26 mouse cellular contexts compared by ENCODE assay signal in the genomic region with DNA sequence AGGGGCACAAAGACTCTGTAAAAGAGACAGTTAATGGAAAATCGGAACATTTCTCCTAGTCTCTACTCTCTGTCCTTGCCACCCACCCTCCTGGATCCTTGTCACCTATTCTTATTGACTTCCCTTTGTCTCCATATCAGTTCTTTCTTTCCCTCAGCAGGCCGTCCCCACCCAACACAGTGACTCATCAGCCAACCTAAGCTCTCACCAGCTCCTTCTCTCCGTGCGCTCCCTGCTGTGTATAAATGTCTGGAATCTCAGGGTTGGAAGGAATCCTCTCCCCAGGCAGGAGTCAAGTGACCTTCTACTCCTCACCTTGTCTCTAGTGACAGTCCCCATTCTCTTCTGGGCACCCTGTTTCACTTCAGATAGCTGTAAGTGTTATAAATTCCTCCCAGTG. TPM values are rescaled to one million over a fixed set of nuclear protein-coding genes. Genes with fewer than 3 reads are reported as not detected.
A peak's percentile ranks its signal among the peaks of the same experiment; 100 is the strongest.
DNase-seq lines count a peak whose midpoint lies in the region; ATAC-seq and TF ChIP-seq lines count a peak whose summit lies in the region.
"Had no signal": no experiment of that assay in that cellular context is flagged by ENCODE, and none has a peak within 500 bp of the region (broad histone marks: within the 10 kb centered on the region; RNA-seq: fewer than 3 reads in every experiment).

No protein-coding gene starts in this region.

- no peak overlapping the region for H3K9ac ChIP-seq in heart, embryonic 11.5 days (ENCODE audit: low read depth, low read length)
- H3K9ac ChIP-seq in intestine, embryonic 14.5 days (ENCODE audit: low read length), result no peak overlapping the region
- H3K9ac ChIP-seq in intestine, postnatal 0 days (ENCODE audit: low read depth, low read length), result no peak overlapping the region
- no peak overlapping the region for H3K9ac ChIP-seq in hindbrain, embryonic 13.5 days
- H3K9ac ChIP-seq: embryonic facial prominence, embryonic 13.5 days; forebrain, embryonic 12.5 days; hindbrain, embryonic 15.5 days; kidney, embryonic 15.5 days; limb, embryonic 13.5 days; liver, embryonic 12.5 days; lung, embryonic 14.5 days; midbrain, embryonic 12.5 days; neural tube, embryonic 15.5 days had no signal

- H3K4me1 ChIP-seq in heart, embryonic 11.5 days (ENCODE audit: control insufficient read depth, insufficient read depth, low read length), result peaks cover 6% of the 10 kb centered on the region
- H3K4me1 ChIP-seq in intestine, embryonic 14.5 days (replicated peaks; ENCODE audit: control insufficient read depth, insufficient read depth, low read length), result no peaks in the 10 kb centered on the region
- H3K4me1 ChIP-seq in intestine, postnatal 0 days (replicated peaks; ENCODE audit: control insufficient read depth, insufficient read depth, low read length), result no peaks in the 10 kb centered on the region
- H3K4me1 ChIP-seq in hindbrain, embryonic 13.5 days (replicated peaks), result no peaks in the 10 kb centered on the region
- H3K4me1 ChIP-seq: forebrain, embryonic 12.5 days; hindbrain, embryonic 15.5 days; midbrain, embryonic 12.5 days; neural tube, embryonic 15.5 days had no signal

- TF ChIP-seq CTCF in intestine, postnatal 0 days (IDR thresholded peaks at IDR 0.05; ENCODE audit: low read depth), result no peak

- H3K4me3 ChIP-seq in heart, embryonic 11.5 days (ENCODE audit: low read depth, low read length), result no peak overlapping the region
- H3K4me3 ChIP-seq in intestine, embryonic 14.5 days (ENCODE audit: low read depth, low read length), result no peak overlapping the region
- no peak overlapping the region for H3K4me3 ChIP-seq in intestine, postnatal 0 days (ENCODE audit: low read depth, low read length)
- H3K4me3 ChIP-seq in hindbrain, embryonic 13.5 days, result no peak overlapping the region
- H3K4me3 ChIP-seq: embryonic facial prominence, embryonic 13.5 days; erythroblast, embryonic 14.5 days; forebrain, embryonic 12.5 days; hindbrain, embryonic 15.5 days; kidney, embryonic 15.5 days; limb, embryonic 13.5 days; liver, embryonic 12.5 days; midbrain, embryonic 12.5 days; neural tube, embryonic 15.5 days had no signal

- no peaks in the 10 kb centered on the region for H3K36me3 ChIP-seq in heart, embryonic 11.5 days (ENCODE audit: control insufficient read depth, insufficient read depth, low read length)
- H3K36me3 ChIP-seq in intestine, embryonic 14.5 days (ENCODE audit: control insufficient read depth, insufficient read depth, low read length), result no peaks in the 10 kb centered on the region
- no peaks in the 10 kb centered on the region for H3K36me3 ChIP-seq in intestine, postnatal 0 days (ENCODE audit: control insufficient read depth, insufficient read depth)
- H3K36me3 ChIP-seq in hindbrain, embryonic 13.5 days, result no peaks in the 10 kb centered on the region
- H3K36me3 ChIP-seq: embryonic facial prominence, embryonic 13.5 days; forebrain, embryonic 12.5 days; hindbrain, embryonic 15.5 days; kidney, embryonic 15.5 days; limb, embryonic 13.5 days; liver, embryonic 12.5 days; midbrain, embryonic 12.5 days; neural tube, embryonic 15.5 days had no signal

- DNase-seq in heart, adult 11 months, result no peak
- no peak for DNase-seq in intestine, embryonic 14.5 days (ENCODE audit: low spot score)
- peak; percentile 83 for DNase-seq in R1 (ENCODE audit: low read depth, low spot score)
- DNase-seq in retina, embryonic 14.5 days (ENCODE audit: low spot score), result no peak
- DNase-seq in cerebellum, adult 18-20 months, result no peak
- DNase-seq: cerebellum, adult 11-12 months; cerebellum, postnatal 36 days; embryo, embryonic 11 days; gastrocnemius, postnatal 10 days; heart, postnatal 4 days; kidney, adult 11 months; kidney, postnatal 36 days; lung, embryonic 14.5 days had no signal

- H3K4me2 ChIP-seq in heart, embryonic 11.5 days, result no peak overlapping the region
- H3K4me2 ChIP-seq in intestine, embryonic 14.5 days (ENCODE audit: low read length), result no peak overlapping the region
- no peak overlapping the region for H3K4me2 ChIP-seq in intestine, postnatal 0 days (replicated peaks; ENCODE audit: low read depth)
- no peak overlapping the region for H3K4me2 ChIP-seq in hindbrain, embryonic 13.5 days
- H3K4me2 ChIP-seq: embryonic facial prominence, embryonic 13.5 days; forebrain, embryonic 12.5 days; hindbrain, embryonic 15.5 days; kidney, embryonic 15.5 days; limb, embryonic 13.5 days; liver, embryonic 12.5 days; lung, embryonic 14.5 days; midbrain, embryonic 12.5 days; neural tube, embryonic 15.5 days had no signal

- H3K9me3 ChIP-seq in heart, embryonic 11.5 days (replicated peaks; ENCODE audit: control insufficient read depth, low read length), result no peaks in the 10 kb centered on the region
- H3K9me3 ChIP-seq in intestine, embryonic 14.5 days (ENCODE audit: control insufficient read depth, low read length), result no peaks in the 10 kb centered on the region
- H3K9me3 ChIP-seq in intestine, postnatal 0 days (ENCODE audit: control insufficient read depth), result no peaks in the 10 kb centered on the region
- no peaks in the 10 kb centered on the region for H3K9me3 ChIP-seq in hindbrain, embryonic 13.5 days
- H3K9me3 ChIP-seq: embryonic facial prominence, embryonic 13.5 days; forebrain, embryonic 12.5 days; G1E; hindbrain, embryonic 15.5 days; kidney, embryonic 15.5 days; limb, embryonic 13.5 days; liver, embryonic 12.5 days; midbrain, embryonic 12.5 days; neural tube, embryonic 15.5 days had no signal

- ATAC-seq in heart, embryonic 11.5 days (replicated peaks; ENCODE audit: insufficient number of reproducible peaks, low FRiP score, low TSS enrichment), result no peak
- 0 out of 2 replicates have a peak, but pooled peaks have one; percentile 32 for ATAC-seq in intestine, embryonic 14.5 days (replicated peaks; ENCODE audit: low FRiP score, low TSS enrichment, low read depth)
- ATAC-seq in intestine, postnatal 0 days, result no peak
- ATAC-seq in hindbrain, embryonic 13.5 days (ENCODE audit: low FRiP score), result no peak
- ATAC-seq: liver, embryonic 12.5 days had no signal

- H3K27ac ChIP-seq in heart, embryonic 11.5 days (ENCODE audit: low read depth, low read length), result peak overlapping the region; percentile 41; the same call in 1 of the 2 replicates
- no peak overlapping the region for H3K27ac ChIP-seq in intestine, embryonic 14.5 days (ENCODE audit: low read depth)
- H3K27ac ChIP-seq in intestine, postnatal 0 days (ENCODE audit: low read depth, low read length), result no peak overlapping the region
- no peak overlapping the region for H3K27ac ChIP-seq in hindbrain, embryonic 13.5 days
- H3K27ac ChIP-seq: embryonic facial prominence, embryonic 13.5 days; forebrain, embryonic 12.5 days; hindbrain, embryonic 15.5 days; kidney, embryonic 15.5 days; limb, embryonic 13.5 days; liver, embryonic 12.5 days; midbrain, embryonic 12.5 days; neural tube, embryonic 15.5 days had no signal

- H3K27me3 ChIP-seq in heart, embryonic 11.5 days (ENCODE audit: control insufficient read depth, insufficient read depth, low read length), result peaks cover 13% of the 10 kb centered on the region
- 0 out of 2 replicates have a peak, but pooled peaks cover 7% of the 10 kb centered on the region for H3K27me3 ChIP-seq in intestine, embryonic 14.5 days (replicated peaks; ENCODE audit: control insufficient read depth, insufficient read depth, low read length)
- H3K27me3 ChIP-seq in intestine, postnatal 0 days (replicated peaks; ENCODE audit: control insufficient read depth, insufficient read depth, low read length), result no peaks in the 10 kb centered on the region
- peaks cover 50% of the 10 kb centered on the region; the same call in 1 of the 2 replicates for H3K27me3 ChIP-seq in hindbrain, embryonic 13.5 days

- WGBS in heart, embryonic 11.5 days (ENCODE audit: insufficient replicate concordance), result 53% methylated on average over 4 of the region's 4 CpGs
- 65% methylated on average over 4 of the region's 4 CpGs for WGBS in intestine, embryonic 14.5 days
- WGBS in intestine, postnatal 0 days, result 67% methylated on average over 4 of the region's 4 CpGs
- WGBS in hindbrain, embryonic 13.5 days, result 63% methylated on average over 4 of the region's 4 CpGs

RNA-seq across cellular contexts. Expression of a gene that starts 52.9 kb away (rescaled TPM):
- polyA plus RNA-seq in heart, embryonic 11.5 days (2014; fragmentation: Nextera tagmentation; extraction: Ambion mirVana), result 913 and 967 TPM in 2 replicates
- polyA plus RNA-seq in intestine, embryonic 14.5 days (2014; fragmentation: Nextera tagmentation; extraction: Ambion mirVana), result 4.9 and 5.6 TPM in 2 replicates
- 0.67 and 0.68 TPM in 2 replicates for polyA plus RNA-seq in intestine, postnatal 0 days (2015; fragmentation: Nextera tagmentation; extraction: Ambion mirVana)
- polyA plus RNA-seq in hindbrain, embryonic 13.5 days (2015; fragmentation: Nextera tagmentation; extraction: Ambion mirVana), result 10.1 and 10.8 TPM in 2 replicates

Comparison
In these comparisons a context has a peak if more than half of its experiments do, and no peak if none do; other contexts are left out.
1. RNA of a gene that starts 52.9 kb away (polyA plus RNA-seq): 913 to 967 TPM in heart, embryonic 11.5 days; 10.1 to 10.8 TPM in hindbrain, embryonic 13.5 days, 4.9 to 5.6 TPM in intestine, embryonic 14.5 days and 0.67 to 0.68 TPM in intestine, postnatal 0 days; every median in the first group is over 10 times any median in the second.